24 mouse cellular contexts compared by ENCODE assay signal in the genomic region with DNA sequence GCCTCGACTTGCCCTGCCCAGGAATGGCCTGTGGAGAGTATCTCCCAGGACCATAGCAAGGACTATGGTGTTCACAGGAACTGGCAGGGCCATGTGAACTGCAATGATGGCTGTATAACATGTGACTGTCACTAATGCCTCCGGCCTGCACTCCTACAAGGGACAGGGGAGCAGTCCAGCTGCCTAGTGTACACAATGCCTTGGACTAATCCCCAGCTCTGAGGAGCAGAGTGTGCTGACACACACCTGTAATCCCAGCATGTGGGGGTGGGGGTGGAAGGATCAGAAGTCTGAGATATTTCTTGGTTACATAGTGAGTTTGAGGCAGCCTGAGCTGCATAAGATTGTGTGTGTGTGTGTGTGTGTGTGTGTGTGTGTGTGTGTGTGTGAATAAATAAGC. TPM values are rescaled to one million over a fixed set of nuclear protein-coding genes. Genes with fewer than 3 reads are reported as not detected.
DNase-seq lines count a peak whose midpoint lies in the region; ATAC-seq and TF ChIP-seq lines count a peak whose summit lies in the region.
"Had no signal": no experiment of that assay in that cellular context is flagged by ENCODE, and none has a peak within 500 bp of the region (broad histone marks: within the 10 kb centered on the region; RNA-seq: fewer than 3 reads in every experiment).

No protein-coding gene starts in this region.

- H3K9ac ChIP-seq in forebrain, embryonic 16.5 days (replicated peaks; ENCODE audit: low read depth, low read length) = no peak overlapping the region
- H3K9ac ChIP-seq in stomach, postnatal 0 days (ENCODE audit: low read length) = no peak overlapping the region
- H3K9ac ChIP-seq: embryonic facial prominence, embryonic 15.5 days; heart, embryonic 15.5 days; kidney, embryonic 15.5 days had no signal

- no peaks in the 10 kb centered on the region for H3K9me3 ChIP-seq in forebrain, embryonic 16.5 days (ENCODE audit: control insufficient read depth, low read length)
- H3K9me3 ChIP-seq in forebrain, embryonic 10.5 days = no peaks in the 10 kb centered on the region
- H3K9me3 ChIP-seq in megakaryocyte, embryonic 14.5 days = no peaks in the 10 kb centered on the region
- H3K9me3 ChIP-seq in stomach, postnatal 0 days (ENCODE audit: control insufficient read depth, low read length) = no peaks in the 10 kb centered on the region
- H3K9me3 ChIP-seq: embryonic facial prominence, embryonic 15.5 days; heart, embryonic 15.5 days; kidney, embryonic 15.5 days had no signal

- no peak overlapping the region for H3K4me2 ChIP-seq in forebrain, embryonic 16.5 days (ENCODE audit: low read length)
- H3K4me2 ChIP-seq in stomach, postnatal 0 days (replicated peaks; ENCODE audit: low read depth) = no peak overlapping the region
- H3K4me2 ChIP-seq: embryonic facial prominence, embryonic 15.5 days; heart, embryonic 15.5 days; kidney, embryonic 15.5 days; liver, embryonic 11.5 days had no signal

- no peak for TF ChIP-seq CTCF in stomach, postnatal 0 days (IDR thresholded peaks at IDR 0.05; ENCODE audit: low read depth)

- no peaks in the 10 kb centered on the region for H3K27me3 ChIP-seq in forebrain, embryonic 16.5 days (replicated peaks; ENCODE audit: control insufficient read depth, insufficient read depth, low read length)
- no peaks in the 10 kb centered on the region for H3K27me3 ChIP-seq in forebrain, embryonic 10.5 days (ENCODE audit: poor library complexity, severe bottlenecking)
- H3K27me3 ChIP-seq in megakaryocyte, embryonic 14.5 days (replicated peaks) = peaks cover 89% of the 10 kb centered on the region
- no peaks in the 10 kb centered on the region for H3K27me3 ChIP-seq in stomach, postnatal 0 days (ENCODE audit: control insufficient read depth, insufficient read depth, low read length)
- H3K27me3 ChIP-seq: embryonic facial prominence, embryonic 15.5 days; heart, embryonic 15.5 days; kidney, embryonic 15.5 days had no signal

- H3K4me1 ChIP-seq in forebrain, embryonic 16.5 days (replicated peaks; ENCODE audit: control insufficient read depth, insufficient read depth, low read length) = no peaks in the 10 kb centered on the region
- peaks cover 13% of the 10 kb centered on the region; the same call in 1 of the 2 replicates for H3K4me1 ChIP-seq in forebrain, embryonic 10.5 days
- H3K4me1 ChIP-seq in megakaryocyte, embryonic 14.5 days = peaks cover 3% of the 10 kb centered on the region; the same call in 1 of the 2 replicates
- no peaks in the 10 kb centered on the region for H3K4me1 ChIP-seq in stomach, postnatal 0 days (replicated peaks; ENCODE audit: control insufficient read depth, insufficient read depth)
- H3K4me1 ChIP-seq: embryonic facial prominence, embryonic 15.5 days had no signal

- peak; percentile 17; the same call in 1 of the 2 replicates for ATAC-seq in forebrain, embryonic 16.5 days
- no peak for ATAC-seq in megakaryocyte, adult 5-6 weeks (ENCODE audit: poor library complexity, severe bottlenecking)
- no peak for ATAC-seq in stomach, postnatal 0 days (ENCODE audit: low FRiP score, low TSS enrichment)
- ATAC-seq: inflammation-experienced regulatory T-cells, adult 6 months had no signal

- no peak overlapping the region for H3K4me3 ChIP-seq in forebrain, embryonic 16.5 days (replicated peaks; ENCODE audit: low read length)
- no peak overlapping the region for H3K4me3 ChIP-seq in forebrain, embryonic 10.5 days
- H3K4me3 ChIP-seq in megakaryocyte, embryonic 14.5 days (replicated peaks) = peak overlapping the region; percentile 55
- no peak overlapping the region for H3K4me3 ChIP-seq in stomach, postnatal 0 days (ENCODE audit: low read depth, low read length)
- H3K4me3 ChIP-seq: embryonic facial prominence, embryonic 15.5 days; heart, embryonic 15.5 days; kidney, embryonic 15.5 days had no signal

- WGBS in forebrain, embryonic 16.5 days = 67% methylated on average over 2 of the region's 2 CpGs
- WGBS in forebrain, embryonic 10.5 days = 81% methylated on average over 2 of the region's 2 CpGs
- 36% methylated on average over 2 of the region's 2 CpGs for WGBS in stomach, postnatal 0 days

- no peak overlapping the region for H3K27ac ChIP-seq in forebrain, embryonic 16.5 days (ENCODE audit: low read length)
- no peak overlapping the region for H3K27ac ChIP-seq in forebrain, embryonic 10.5 days
- H3K27ac ChIP-seq in stomach, postnatal 0 days (replicated peaks) = 0 out of 2 replicates have a peak overlapping the region, but pooled peaks have one; percentile 20
- H3K27ac ChIP-seq: embryonic facial prominence, embryonic 15.5 days; heart, embryonic 15.5 days; kidney, embryonic 15.5 days had no signal

- TF ChIP-seq EP300 in stomach, postnatal 0 days (optimal IDR thresholded peaks at IDR 0.05) = no peak

- no peak for DNase-seq in forebrain, embryonic 10.5 days (ENCODE audit: extremely low spot score, low spot score)
- DNase-seq in thymus, postnatal 4 days = peak; percentile 6
- DNase-seq in thymus, postnatal 0 days (ENCODE audit: low spot score) = no peak
- DNase-seq in stomach, postnatal 0 days (ENCODE audit: low spot score) = peak; percentile 53
- DNase-seq in lung, postnatal 36 days = no peak
- DNase-seq: adrenal gland, postnatal 25 days; cerebellum, adult 9-10 months; gastrocnemius, postnatal 36 days; heart, postnatal 4 days; layer of hippocampus, postnatal 36 days; lung, adult 18-20 months; lung, postnatal 14 days; right cerebral cortex, adult 18-20 months; right cerebral cortex, postnatal 4 days; thymus, postnatal 25 days had no signal

- peaks cover 2% of the 10 kb centered on the region; the same call in 1 of the 2 replicates for H3K36me3 ChIP-seq in forebrain, embryonic 16.5 days (ENCODE audit: control insufficient read depth, insufficient read depth)
- H3K36me3 ChIP-seq in forebrain, embryonic 10.5 days (replicated peaks) = peaks cover 21% of the 10 kb centered on the region
- H3K36me3 ChIP-seq in megakaryocyte, embryonic 14.5 days (replicated peaks; ENCODE audit: low read length) = no peaks in the 10 kb centered on the region
- H3K36me3 ChIP-seq in stomach, postnatal 0 days (ENCODE audit: control insufficient read depth, insufficient read depth, low read length) = no peaks in the 10 kb centered on the region
- H3K36me3 ChIP-seq: heart, embryonic 15.5 days had no signal

RNA-seq across cellular contexts. Expression of gene Degs2, which starts 8.5 kb away (rescaled TPM):
- 1.6 and 2.6 TPM in 2 replicates for polyA plus RNA-seq in forebrain, embryonic 16.5 days (2015; fragmentation: Nextera tagmentation; extraction: Ambion mirVana)
- polyA plus RNA-seq in forebrain, embryonic 10.5 days (2016; fragmentation: Nextera tagmentation; extraction: Ambion mirVana) = 1.1 and 1.7 TPM in 2 replicates
- not detected in 2 replicates for polyA plus RNA-seq in megakaryocyte, embryonic 14.5 days (2012; ENCODE audit: insufficient read depth, low replicate concordance)
- total RNA-seq in megakaryocyte, adult 5-6 weeks (2015) = 0.41 TPM in 1 of 2 replicates, not detected in the other
- total RNA-seq in megakaryocyte, adult 5-6 weeks (2017) = 0.26 TPM in 1 of 2 replicates, not detected in the other
- polyA plus RNA-seq in thymus, postnatal 0 days (2015; fragmentation: Nextera tagmentation; extraction: Ambion mirVana) = 16.3 and 16.6 TPM in 2 replicates
- polyA plus RNA-seq in stomach, postnatal 0 days (2015; fragmentation: Nextera tagmentation; extraction: Ambion mirVana) = 172 and 174 TPM in 2 replicates
- total RNA-seq: adrenal gland, postnatal 25 days; heart, postnatal 4 days; megakaryocyte-erythroid progenitor cell, adult 5-6 weeks had no signal

Comparison
In these comparisons a context has a peak if more than half of its experiments do, and no peak if none do; other contexts are left out.
1. DNase-seq: peak in thymus, postnatal 4 days (single experiment) and stomach, postnatal 0 days (single experiment); none in forebrain, embryonic 10.5 days (single experiment), thymus, postnatal 0 days (single experiment) and lung, postnatal 36 days (single experiment).